Mouse (Mus musculus): ENCODE results near the gene Tst. TPM values are rescaled to one million over a fixed set of nuclear protein-coding genes. Genes with fewer than 3 reads are reported as not detected.

Gene Tst
- total RNA-seq, 2 experiments from 2014 or later: 35.6 to 40.3 TPM

DNA sequence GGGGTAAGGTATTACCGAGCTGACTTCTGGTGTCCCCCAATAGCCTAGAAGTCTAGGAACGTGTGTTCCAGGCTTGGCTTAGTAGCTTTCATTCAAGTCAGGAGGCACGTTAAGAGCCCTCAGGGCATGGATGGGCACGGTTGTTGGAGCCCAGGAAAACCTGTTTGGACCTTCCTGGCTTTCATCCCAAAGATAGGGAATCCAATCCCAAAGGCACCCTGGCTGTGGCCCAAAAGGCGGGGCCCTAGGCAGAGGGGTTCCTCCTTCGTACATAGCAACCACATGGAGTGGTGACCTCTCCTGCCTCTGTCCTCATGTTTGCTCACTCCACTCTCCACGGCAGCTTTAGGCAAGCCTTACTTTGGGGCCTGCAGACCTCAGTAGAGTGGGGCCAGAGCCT, 3.3 kb downstream of the Tst start:
- no peak for TF ChIP-seq CTCF (conservative IDR thresholded peaks at IDR 0.05)
- peak overlapping the region; percentile 98 for H3K27ac ChIP-seq
- no peak overlapping the region for H3K4me3 ChIP-seq
- no peak for DNase-seq (ENCODE audit: low spot score in 2 of 2)

GRCm38 (mm10) chr15:78401921-78402320, 3.8 kb downstream of the Tst start:
- no peak for TF ChIP-seq CTCF (conservative IDR thresholded peaks at IDR 0.05)
- Histone ChIP-seq H3K4me3 (no peak overlapping the region), H3K27ac (peak overlapping the region; percentile 98)
- peak; percentile 47 to 55 for DNase-seq (ENCODE audit: low spot score in 2 of 2)

DNA sequence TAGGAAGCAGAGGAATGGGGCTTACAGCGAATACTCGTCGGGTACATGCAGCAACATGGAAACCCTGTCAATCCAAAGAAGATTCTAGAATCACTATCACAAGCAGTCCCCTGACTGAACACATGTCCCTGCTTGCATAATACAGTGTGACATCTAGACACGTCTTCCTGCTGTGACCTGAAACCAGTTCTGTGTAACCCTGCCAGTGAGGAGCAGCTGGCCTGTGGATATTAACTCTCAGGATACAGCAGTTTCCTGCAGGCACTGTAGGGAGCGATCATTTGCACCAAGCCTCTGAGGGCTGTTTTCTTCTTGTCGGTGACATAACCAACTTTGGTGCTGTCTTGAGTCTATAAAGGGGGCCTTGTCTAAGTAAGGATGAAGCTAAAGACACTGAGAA, 4.4 kb downstream of the Tst start:
- Histone ChIP-seq H3K27ac (peak overlapping the region; percentile 98), H3K4me3 (no peak overlapping the region)
- no peak for TF ChIP-seq CTCF (conservative IDR thresholded peaks at IDR 0.05)
- no peak for DNase-seq (ENCODE audit: low spot score in 2 of 2)

GRCm38 (mm10) chr15:78395478-78395962, 10.2 kb downstream of the Tst start, which contains the start of gene Tex33:
Gene Tex33 (minus strand): TSS chr15:78395912.
- TF ChIP-seq CTCF (conservative IDR thresholded peaks at IDR 0.05): no peak
- no peak for DNase-seq (ENCODE audit: low spot score in 2 of 2)
- H3K4me3 ChIP-seq: no peak within 1 kb of the TSS
- no peak within 1 kb of the TSS; the same call in 1 of the 2 replicates for H3K27ac ChIP-seq

DNA sequence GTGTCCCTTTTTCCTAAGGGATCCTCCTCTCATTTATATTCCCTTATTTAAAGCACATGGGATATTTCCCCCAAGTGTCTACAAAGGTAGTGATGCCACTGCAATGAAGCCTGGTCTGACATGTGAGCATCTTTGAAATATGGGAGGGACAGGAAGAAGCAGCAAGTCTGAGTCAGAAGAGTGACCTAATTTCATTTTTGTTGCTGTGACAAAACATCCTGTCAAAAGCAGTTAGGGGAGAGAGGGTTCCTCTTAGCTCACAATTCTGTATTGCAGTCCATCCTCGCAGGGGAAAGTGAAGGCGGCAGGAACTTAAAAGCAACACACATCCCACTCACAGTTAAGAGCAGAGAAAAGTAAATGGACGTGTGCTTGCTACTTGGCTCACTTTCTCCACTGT, 14.9 kb downstream of the Tst start:
- no peak for TF ChIP-seq CTCF (conservative IDR thresholded peaks at IDR 0.05)
- DNase-seq (ENCODE audit: low spot score in 2 of 2): no peak
- H3K4me3 ChIP-seq: no peak overlapping the region
- H3K27ac ChIP-seq: no peak overlapping the region

GRCm38 (mm10) chr15:78385564-78385963, 20.1 kb downstream of the Tst start:
- TF ChIP-seq CTCF (conservative IDR thresholded peaks at IDR 0.05): no peak
- no peak overlapping the region for H3K4me3 ChIP-seq
- H3K27ac ChIP-seq: peak overlapping the region; percentile 88
- DNase-seq (ENCODE audit: low spot score in 2 of 2): no peak

GRCm38 (mm10) chr15:78384220-78385116, 21.2 kb downstream of the Tst start:
- TF ChIP-seq CTCF (conservative IDR thresholded peaks at IDR 0.05): no peak
- DNase-seq (ENCODE audit: low spot score in 2 of 2): peak; percentile 53 to 58
- Histone ChIP-seq H3K4me3 (no peak overlapping the region), H3K27ac (peak overlapping the region; percentile 88)

- H3K4me3 ChIP-seq: no peak overlapping the region
- DNase-seq (ENCODE audit: low spot score in 2 of 2): peak; percentile 36 to 64
- TF ChIP-seq CTCF (conservative IDR thresholded peaks at IDR 0.05): no peak
- peak overlapping the region; percentile 88 for H3K27ac ChIP-seq
Measured at GRCm38 (mm10) chr15:78383450-78384219, 22.1 kb downstream of the Tst start.

GRCm38 (mm10) chr15:78382115-78382514, 23.6 kb downstream of the Tst start:
- no peak for TF ChIP-seq CTCF (conservative IDR thresholded peaks at IDR 0.05)
- H3K4me3 ChIP-seq: no peak overlapping the region
- peak overlapping the region; percentile 55 for H3K27ac ChIP-seq
- no peak for DNase-seq (ENCODE audit: low spot score in 2 of 2)

DNA sequence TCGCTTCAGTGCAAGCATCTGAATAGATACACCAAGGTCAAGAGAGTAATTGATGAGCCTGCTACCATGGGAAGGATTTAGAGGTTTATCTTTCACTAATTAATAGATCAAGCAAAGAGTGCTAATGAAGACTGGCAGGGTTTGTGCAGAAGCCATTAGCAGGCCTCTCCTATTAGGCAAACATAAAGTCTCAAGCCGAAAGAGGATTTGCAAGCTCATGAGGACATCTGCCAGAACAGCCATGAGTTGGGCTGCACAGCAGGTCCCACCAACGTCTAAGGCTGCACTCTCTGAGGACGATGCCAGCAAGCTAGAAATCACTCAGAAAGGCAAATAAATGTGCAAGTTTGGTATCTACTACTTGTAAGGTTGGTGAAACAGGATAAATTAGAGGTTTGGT, 25.0 kb downstream of the Tst start:
- no peak for TF ChIP-seq CTCF (conservative IDR thresholded peaks at IDR 0.05)
- no peak overlapping the region for H3K4me3 ChIP-seq
- peak; percentile 65 to 69 for DNase-seq (ENCODE audit: low spot score in 2 of 2)
- peak overlapping the region; percentile 84 for H3K27ac ChIP-seq

- H3K27ac ChIP-seq: peak overlapping the region; percentile 84
- no peak for TF ChIP-seq CTCF (conservative IDR thresholded peaks at IDR 0.05)
- no peak for DNase-seq (ENCODE audit: low spot score in 2 of 2)
- no peak overlapping the region for H3K4me3 ChIP-seq
Measured at GRCm38 (mm10) chr15:78380208-78380607, 25.5 kb downstream of the Tst start.

- H3K4me3 ChIP-seq: no peak overlapping the region
- DNase-seq (ENCODE audit: low spot score in 2 of 2): no peak
- TF ChIP-seq CTCF (conservative IDR thresholded peaks at IDR 0.05): no peak
- H3K27ac ChIP-seq: no peak overlapping the region
Measured at GRCm38 (mm10) chr15:78378556-78378955, 27.2 kb downstream of the Tst start.

DNA sequence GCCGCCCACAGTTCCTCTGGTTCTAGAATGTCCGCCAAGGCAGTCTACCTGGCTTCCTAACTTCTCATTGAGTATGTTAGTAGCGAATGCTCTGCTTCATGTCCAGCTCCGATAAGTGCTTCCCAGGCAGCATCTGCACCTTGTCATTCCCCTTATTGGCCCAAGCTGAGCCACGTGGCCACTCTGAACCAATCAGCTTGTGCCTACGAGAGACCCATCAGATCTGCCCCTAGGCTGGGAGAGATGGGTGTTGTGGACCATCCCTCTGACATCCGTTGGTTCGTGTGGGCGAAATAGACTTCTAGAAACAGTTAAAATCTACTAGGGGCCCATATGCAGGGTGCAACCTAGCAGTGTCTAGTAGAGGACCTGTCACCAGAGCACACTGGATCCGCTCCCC, 27.8 kb downstream of the Tst start:
- DNase-seq (ENCODE audit: low spot score in 2 of 2): no peak
- Histone ChIP-seq H3K4me3 (no peak overlapping the region), H3K27ac (no peak overlapping the region)
- TF ChIP-seq CTCF (conservative IDR thresholded peaks at IDR 0.05): no peak

All from layer of hippocampus, adult 2 months (tissue).